Mouse (Mus musculus) left cerebral cortex, postnatal 14 days (tissue): ENCODE measurements at regions not wholly inside any gene's neighbourhood (a gene's known extent, or its start where the extent isn't known, plus 50 kb on each side); places are given as distances from the start of the nearest gene placed in this dataset.

Experiments
- DNase-seq, 2 experiments: peaks; one replicate each; pipeline ENCODE4 v3.0.0; 2021 to 2022; ENCODE audit warnings: low spot score in 2 of 2, mixed read lengths in 1 of 2
- intact Hi-C: fragments of 180-260 bp; cut with DNase I; formaldehyde crosslinking; loops from one replicate; pipeline ENCODE4 v1.15.1; 2025

- intact Hi-C loops = no loop called here
Measured at GRCm38 (mm10) chr13:37468304-37469178, 123.5 kb downstream of the Ly86 start.

DNA sequence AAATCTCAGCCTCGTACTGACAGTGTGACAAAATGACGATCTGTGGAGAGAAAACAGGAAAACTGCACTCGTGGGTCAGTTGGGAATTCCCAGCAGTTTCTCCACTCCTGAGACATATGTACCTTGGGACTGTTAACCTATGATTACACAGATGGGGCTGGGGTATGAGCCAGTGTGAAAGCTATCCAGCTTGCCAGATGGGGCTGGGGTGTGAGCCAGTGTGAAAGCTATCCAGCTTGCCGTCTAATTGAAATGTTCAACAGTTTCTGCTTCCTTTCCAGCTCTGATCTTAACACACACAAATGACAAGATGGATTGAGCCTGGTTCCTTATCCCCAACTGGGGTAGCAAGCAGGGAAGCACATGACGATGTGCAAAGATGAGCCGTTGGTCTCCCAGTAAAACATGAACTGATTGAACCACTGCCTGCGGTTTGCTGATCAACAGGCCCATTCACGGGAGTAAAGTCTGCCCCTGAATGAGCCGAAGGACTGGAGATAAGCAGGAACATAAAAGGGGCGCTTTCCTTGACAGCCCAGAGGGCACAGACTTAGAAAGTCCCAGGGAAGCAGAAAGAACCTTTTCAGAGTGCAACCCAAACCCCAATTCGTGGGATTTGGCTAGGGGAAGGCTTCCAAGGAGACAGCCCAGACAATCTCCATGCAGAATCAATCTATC, 125.4 kb downstream of the Ly86 start:
- no peak for DNase-seq
- intact Hi-C loops = no loop called here

More at GRCm38 (mm10) chr13:37468304-37469178, 123.5 kb downstream of the Ly86 start:
- DNase-seq = no peak

DNA sequence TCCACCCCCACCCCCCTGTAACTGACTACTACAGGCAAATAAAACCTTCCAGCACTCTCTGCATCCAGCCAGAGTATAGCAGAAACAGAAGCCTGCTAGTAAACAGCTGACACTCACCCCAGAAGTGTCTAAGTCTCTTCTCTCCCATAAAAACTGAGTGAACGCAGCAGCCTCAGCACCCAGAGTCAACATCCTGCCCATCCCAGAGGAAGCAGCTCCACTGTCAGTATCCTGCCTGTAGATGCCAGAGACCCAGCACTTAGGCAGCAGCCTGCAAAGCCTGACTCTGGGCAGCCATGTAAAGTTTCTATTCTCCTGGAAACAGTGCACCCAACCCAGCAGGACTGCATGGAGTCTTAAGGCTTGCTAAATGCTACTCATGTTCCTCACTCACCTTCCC, 128.4 kb downstream of the Ly86 start:
- intact Hi-C loops = no loop called here

DNA sequence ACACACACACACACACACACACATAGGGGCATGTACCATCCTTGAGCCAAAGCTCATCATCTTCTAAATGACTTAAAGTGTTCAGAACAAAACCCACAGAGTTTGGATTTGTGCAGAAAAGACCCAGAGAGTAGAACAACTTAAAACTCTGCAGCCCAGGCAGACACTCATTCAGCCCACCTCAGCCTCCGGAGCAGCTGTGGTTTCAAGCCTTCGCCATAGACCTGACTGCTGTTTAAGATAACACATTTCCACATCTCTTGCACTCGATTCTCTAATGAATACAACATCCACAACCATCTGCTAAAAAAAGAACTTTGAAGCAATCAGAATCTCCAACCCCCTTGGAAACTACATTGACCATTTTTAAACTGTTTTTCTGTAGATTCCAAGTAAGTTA, 130.8 kb downstream of the Ly86 start:
- no peak for DNase-seq
- intact Hi-C loops = no loop called here

More for the DNA sequence above, 128.4 kb downstream of the Ly86 start:
- DNase-seq = no peak

DNA sequence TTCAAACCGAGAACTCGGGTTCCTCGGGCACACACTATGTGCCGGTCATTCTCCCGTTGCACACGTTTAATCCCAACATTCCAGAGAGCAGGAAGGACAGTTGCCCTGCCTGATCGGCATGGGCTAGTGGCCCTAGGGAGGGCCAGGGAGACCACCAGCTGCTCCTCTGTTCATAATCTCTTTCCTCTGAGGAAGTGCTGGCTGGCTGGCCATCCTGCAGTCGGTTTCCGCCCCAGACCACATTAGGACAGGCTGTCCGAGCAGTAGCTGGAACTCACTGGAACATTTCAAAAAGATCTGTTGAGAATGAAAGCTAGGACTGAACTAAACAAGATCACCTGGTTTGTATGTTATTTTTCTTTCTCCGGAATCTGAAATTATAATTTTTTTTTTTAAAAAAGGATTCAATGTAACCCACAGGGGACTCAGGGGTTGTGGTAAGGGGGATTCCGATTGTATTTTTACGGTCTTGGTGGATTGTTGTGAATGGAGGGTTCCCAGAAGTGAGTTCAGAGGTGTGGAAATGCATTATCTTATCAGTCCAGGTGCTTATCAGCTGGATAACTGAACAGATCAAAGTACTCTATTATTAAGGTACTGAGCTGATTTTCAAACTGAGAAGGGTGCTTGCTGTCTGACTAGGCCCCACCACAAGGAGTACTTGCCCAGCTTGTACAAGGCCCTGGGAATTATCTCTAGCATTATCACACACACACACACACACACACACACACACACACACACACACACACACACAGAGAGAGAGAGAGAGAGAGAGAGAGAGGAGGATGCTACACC, 131.4 kb downstream of the Ly86 start:
- no peak for DNase-seq
- intact Hi-C loops = no loop called here

DNA sequence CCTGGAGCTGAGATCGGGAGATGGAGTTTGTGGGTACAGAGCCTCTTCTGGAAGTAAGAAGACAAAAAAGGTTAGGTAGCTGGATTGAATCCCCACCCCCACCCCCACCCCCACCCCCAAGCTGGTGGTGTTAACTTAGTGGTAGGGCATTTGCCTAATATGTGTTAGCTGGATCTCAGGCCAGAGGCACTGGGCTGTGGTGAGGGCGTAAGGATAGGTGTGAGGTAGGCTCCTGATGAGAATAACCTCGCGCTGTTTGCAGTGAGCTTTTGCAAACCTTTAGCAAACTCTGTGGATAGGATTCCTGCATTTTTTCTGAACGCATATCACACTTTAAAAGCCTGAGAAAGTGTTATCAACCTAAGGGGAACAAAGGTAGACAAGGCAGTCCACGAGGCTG, 132.3 kb downstream of the Ly86 start:
- no peak for DNase-seq
- intact Hi-C loops = no loop called here

- peak; percentile 26 to 30 for DNase-seq
- intact Hi-C loops = no loop called here
Measured at GRCm38 (mm10) chr13:37477749-37478548, 132.9 kb downstream of the Ly86 start.

GRCm38 (mm10) chr13:37479182-37479691, 134.2 kb downstream of the Ly86 start:
- no peak for DNase-seq
- intact Hi-C loops = no loop called here

GRCm38 (mm10) chr13:37481514-37481913, 136.5 kb downstream of the Ly86 start:
- DNase-seq = no peak
- intact Hi-C loops = loop anchor here (5.0 kb wide), 1 partner anchor 51 kb away; no protein-coding TSS in a partner anchor

DNA sequence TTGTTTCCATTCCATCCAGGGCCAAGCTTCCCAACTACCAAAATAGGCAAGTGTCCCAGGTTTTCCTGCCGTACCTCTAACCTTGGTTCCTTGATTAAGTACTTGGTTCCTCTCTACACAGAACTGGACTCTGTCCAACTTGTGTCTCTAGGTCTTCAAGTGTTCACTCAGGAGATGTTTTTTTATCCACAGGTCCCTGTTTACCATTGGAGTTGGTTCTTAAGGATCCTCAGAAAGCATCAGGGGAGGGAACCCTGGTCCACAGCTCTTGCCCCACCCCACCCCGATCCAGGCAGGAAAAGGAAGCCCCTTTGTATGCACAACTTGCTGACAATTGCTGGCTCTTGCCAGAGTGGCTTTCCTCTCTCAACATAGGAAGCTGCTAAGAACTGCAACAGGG, 137.0 kb downstream of the Ly86 start:
- intact Hi-C loops = loop anchor here (5.0 kb wide), 1 partner anchor 50 kb away; no protein-coding TSS in a partner anchor
- DNase-seq = no peak

DNA sequence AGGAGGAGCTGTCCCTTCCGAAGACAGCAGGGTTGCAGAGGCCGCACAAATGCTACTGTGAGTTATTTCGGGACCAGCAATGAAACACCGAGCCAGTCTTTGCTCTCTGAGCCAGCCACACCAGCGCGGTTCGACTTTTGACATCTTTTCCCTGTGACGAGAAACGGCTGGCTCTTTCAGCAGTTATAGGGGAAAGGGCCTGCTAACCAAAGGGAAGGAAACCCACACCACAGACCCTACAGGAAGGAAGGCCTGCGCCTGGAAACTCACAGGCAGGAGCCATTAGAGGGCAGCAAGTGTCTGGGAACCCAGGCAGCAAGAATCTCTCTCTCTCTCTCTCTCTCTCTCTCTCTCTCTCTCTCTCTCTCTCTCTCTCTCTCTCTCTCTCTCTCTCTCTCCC, 137.6 kb downstream of the Ly86 start:
- DNase-seq = peak in 1 of 2 experiments; percentile 64
- intact Hi-C loops = loop anchor here (5.0 kb wide), 1 partner anchor 50 kb away; no protein-coding TSS in a partner anchor

DNA sequence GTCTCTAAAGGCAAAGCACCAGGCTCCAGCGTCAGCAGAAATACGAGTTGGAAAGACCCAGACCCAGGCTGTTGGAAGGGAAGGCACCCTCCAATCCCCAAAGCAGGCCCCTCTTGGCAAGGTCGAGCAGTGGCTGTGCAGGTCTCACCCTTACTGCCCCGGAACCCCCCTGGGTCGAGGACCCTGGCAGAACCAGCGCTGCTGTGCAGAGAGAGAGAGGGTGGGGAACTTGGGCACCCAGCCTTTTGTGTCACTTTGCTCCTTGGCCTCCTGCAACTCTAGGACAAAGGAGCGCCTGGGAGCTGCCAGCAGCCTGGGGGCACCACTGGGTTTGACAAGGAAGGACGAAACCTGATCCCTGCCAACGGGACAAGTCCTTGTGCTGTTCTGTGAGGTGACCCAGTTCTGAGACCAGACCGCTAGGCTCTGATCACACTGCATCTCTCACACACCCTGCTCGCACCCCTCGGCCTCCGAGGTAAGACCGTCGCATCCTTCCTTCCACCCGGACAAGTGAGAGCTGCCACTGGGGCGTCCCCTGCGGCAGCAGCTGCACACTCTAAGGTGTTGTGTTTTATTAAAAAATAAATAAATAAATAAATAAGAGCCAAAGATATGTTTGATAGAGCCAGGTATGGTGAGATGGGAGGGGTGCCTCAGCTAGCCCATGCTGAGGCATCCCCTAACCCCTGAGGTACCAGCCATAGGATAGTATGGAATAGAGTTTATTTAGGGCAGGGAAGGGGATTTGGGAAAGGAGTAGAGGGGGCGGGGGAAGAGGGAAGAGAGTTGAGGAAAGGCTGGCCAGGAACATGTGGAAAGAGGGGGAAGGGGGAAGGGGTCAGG, 138.2 kb downstream of the Ly86 start:
- intact Hi-C loops = loop anchor here (5.0 kb wide), 1 partner anchor 49 kb away; no protein-coding TSS in a partner anchor
- no peak for DNase-seq

GRCm38 (mm10) chr13:37484631-37485030, 139.6 kb downstream of the Ly86 start:
- no peak for DNase-seq
- intact Hi-C loops = loop anchor here (5.0 kb wide), 1 partner anchor 48 kb away; no protein-coding TSS in a partner anchor

- DNase-seq = no peak
- intact Hi-C loops = no loop called here
Measured at GRCm38 (mm10) chr13:37492115-37493001, 147.3 kb downstream of the Ly86 start.

- no peak for DNase-seq
Measured at GRCm38 (mm10) chr13:37493331-37493730, 148.3 kb downstream of the Ly86 start.

DNA sequence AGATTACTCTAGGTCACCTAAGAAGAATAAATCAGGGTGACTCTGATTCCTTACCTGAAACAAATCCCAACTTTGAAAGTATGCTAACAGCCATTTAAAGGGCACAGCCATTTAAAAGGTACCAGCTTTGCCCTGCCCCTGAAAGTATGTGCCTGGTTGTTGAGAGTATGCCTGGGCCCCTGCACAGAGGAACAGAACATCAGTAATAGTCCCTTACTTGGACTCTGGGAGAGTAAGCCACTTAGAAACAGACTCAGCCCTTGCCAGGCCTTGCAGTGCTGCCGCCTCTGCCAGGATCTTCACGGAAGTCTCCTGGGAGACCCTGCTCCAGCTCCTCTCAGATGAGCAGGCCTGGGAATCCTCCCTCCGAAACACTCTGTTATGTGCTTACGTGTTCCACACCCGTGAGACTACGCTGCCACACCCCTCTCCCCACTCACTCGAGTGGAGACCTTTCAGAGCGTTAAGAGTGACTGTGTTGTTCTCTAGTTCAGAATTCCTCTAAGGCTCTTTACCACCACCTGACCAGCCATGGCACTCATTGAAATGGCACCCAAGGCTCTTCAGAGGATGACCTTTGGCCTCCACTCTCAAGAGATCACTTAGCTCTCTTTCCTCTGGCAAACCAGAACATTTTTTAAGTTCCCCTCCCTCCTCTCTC, 150.4 kb downstream of the Ly86 start:
- DNase-seq = no peak
- intact Hi-C loops = no loop called here

More at GRCm38 (mm10) chr13:37493331-37493730, 148.3 kb downstream of the Ly86 start:
- intact Hi-C loops = no loop called here
